Mouse (Mus musculus) bone marrow, adult 2 months (tissue): ENCODE measurements around the gene Rhoa.

Experiments used
- CTCF ChIP-seq: fragments of 200-500 bp; IDR thresholded peaks from 2 replicates; pipeline ENCODE4 v1.5.1; 2011; ENCODE audit warnings: low read length, control low read depth; ENCODE audit not compliant: control insufficient read depth, insufficient read depth
- POLR2A ChIP-seq: fragments of 200-500 bp; IDR thresholded peaks from 2 replicates; pipeline ENCODE4 v1.6.1; 2011; ENCODE audit warnings: low read depth, mild to moderate bottlenecking, control low read depth, low read length, borderline replicate concordance; ENCODE audit not compliant: control insufficient read depth

- TF ChIP-seq POLR2A = no peak
- TF ChIP-seq CTCF = no peak
Observed at GRCm38 (mm10) chr9:108307021-108307807, 1.3 kb downstream of the Rhoa start.
